In the genomic region with DNA sequence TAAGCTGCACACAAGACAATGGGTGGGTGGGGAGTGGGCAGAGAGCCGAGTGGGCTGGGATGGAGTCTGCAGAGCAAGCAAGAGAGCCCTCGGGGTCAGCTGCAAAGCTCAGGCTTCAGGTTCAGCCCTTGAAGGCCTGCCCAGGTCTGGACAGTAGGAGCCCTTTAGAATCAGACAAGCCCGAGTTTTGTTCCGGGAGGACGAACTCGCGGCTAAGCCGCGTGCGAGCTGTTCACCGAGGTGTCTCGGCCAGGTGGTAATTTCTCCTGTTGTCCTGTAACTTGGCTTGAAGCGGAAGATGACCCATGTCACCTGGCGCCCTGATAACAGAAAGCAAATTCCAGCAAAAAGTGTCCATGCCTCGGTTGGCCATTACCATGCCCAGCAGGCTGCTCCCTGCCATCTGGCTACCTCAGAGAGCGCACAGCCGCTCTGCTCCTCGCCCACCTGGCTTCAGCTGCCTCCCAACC, we compare ENCODE assay signal across 15 mouse cellular contexts.
DNase-seq lines count a peak whose midpoint lies in the region; ATAC-seq lines count a peak whose summit lies in the region.
"Had no signal": no experiment of that assay in that cellular context is flagged by ENCODE, and none has a peak within 500 bp of the region (broad histone marks: within the 10 kb centered on the region; RNA-seq: fewer than 3 reads in every experiment).

No protein-coding gene starts in this region.

- ATAC-seq in hindbrain, embryonic 15.5 days (ENCODE audit: low FRiP score, low read depth): peak; percentile 61
- ATAC-seq in hindbrain, embryonic 12.5 days (ENCODE audit: low FRiP score): no peak
- ATAC-seq in liver, embryonic 11.5 days (replicated peaks; ENCODE audit: low FRiP score): no peak
- ATAC-seq: inflammation-experienced regulatory T-cells, adult 6 months; liver, embryonic 12.5 days had no signal

- WGBS in hindbrain, embryonic 15.5 days: 77% methylated on average over 18 of the region's 18 CpGs
- 81% methylated on average over 18 of the region's 18 CpGs for WGBS in hindbrain, embryonic 12.5 days
- WGBS in liver, embryonic 11.5 days: 85% methylated on average over 18 of the region's 18 CpGs

- H3K36me3 ChIP-seq in hindbrain, embryonic 15.5 days: no peaks in the 10 kb centered on the region
- H3K36me3 ChIP-seq in hindbrain, embryonic 12.5 days: no peaks in the 10 kb centered on the region
- no peaks in the 10 kb centered on the region for H3K36me3 ChIP-seq in liver, embryonic 11.5 days (ENCODE audit: control insufficient read depth, insufficient read depth, low read length)
- H3K36me3 ChIP-seq: embryonic facial prominence, embryonic 13.5 days; forebrain, embryonic 10.5 days; liver, embryonic 12.5 days had no signal

- no peak overlapping the region for H3K9ac ChIP-seq in hindbrain, embryonic 15.5 days
- H3K9ac ChIP-seq in hindbrain, embryonic 12.5 days: no peak overlapping the region
- no peak overlapping the region for H3K9ac ChIP-seq in liver, embryonic 11.5 days (ENCODE audit: low read depth, low read length)
- H3K9ac ChIP-seq: embryonic facial prominence, embryonic 13.5 days; liver, embryonic 12.5 days had no signal

- no peak overlapping the region for H3K4me3 ChIP-seq in hindbrain, embryonic 15.5 days
- H3K4me3 ChIP-seq in hindbrain, embryonic 12.5 days: no peak overlapping the region
- H3K4me3 ChIP-seq in liver, embryonic 11.5 days (ENCODE audit: low read depth, low read length): no peak overlapping the region
- H3K4me3 ChIP-seq: embryonic facial prominence, embryonic 13.5 days; forebrain, embryonic 10.5 days; liver, embryonic 12.5 days had no signal

- DNase-seq in ovary, postnatal 10 days (ENCODE audit: low spot score): peak; percentile 4
- no peak for DNase-seq in ovary, postnatal 36 days (ENCODE audit: low spot score)
- peak; percentile 99 for DNase-seq in cerebellum, adult 9-11 months
- DNase-seq in skeletal muscle tissue, adult 2 months (ENCODE audit: low read depth, low spot score): peak; percentile 27
- DNase-seq in liver, embryonic 11.5 days (ENCODE audit: low spot score): no peak
- no peak for DNase-seq in adrenal gland, postnatal 25 days
- DNase-seq: adrenal gland, postnatal 36 days; right cerebral cortex, postnatal 4 days; thymus, postnatal 14 days had no signal

- H3K4me1 ChIP-seq in hindbrain, embryonic 15.5 days (replicated peaks): no peaks in the 10 kb centered on the region; the same call in 1 of the 2 replicates
- peaks cover 25% of the 10 kb centered on the region for H3K4me1 ChIP-seq in hindbrain, embryonic 12.5 days
- 0 out of 2 replicates have a peak, but pooled peaks cover 5% of the 10 kb centered on the region for H3K4me1 ChIP-seq in liver, embryonic 11.5 days (replicated peaks; ENCODE audit: control insufficient read depth, insufficient read depth, low read length)
- H3K4me1 ChIP-seq: embryonic facial prominence, embryonic 13.5 days had no signal

- H3K27me3 ChIP-seq in hindbrain, embryonic 15.5 days: no peaks in the 10 kb centered on the region
- H3K27me3 ChIP-seq in hindbrain, embryonic 12.5 days: no peaks in the 10 kb centered on the region
- no peaks in the 10 kb centered on the region for H3K27me3 ChIP-seq in liver, embryonic 11.5 days (replicated peaks; ENCODE audit: control insufficient read depth, insufficient read depth, low read length)
- H3K27me3 ChIP-seq: embryonic facial prominence, embryonic 13.5 days; liver, embryonic 12.5 days had no signal

- no peaks in the 10 kb centered on the region for H3K9me3 ChIP-seq in hindbrain, embryonic 15.5 days
- no peaks in the 10 kb centered on the region for H3K9me3 ChIP-seq in hindbrain, embryonic 12.5 days (replicated peaks)
- no peaks in the 10 kb centered on the region for H3K9me3 ChIP-seq in liver, embryonic 11.5 days (ENCODE audit: control insufficient read depth, low read length)
- H3K9me3 ChIP-seq: embryonic facial prominence, embryonic 13.5 days; forebrain, embryonic 10.5 days; liver, embryonic 12.5 days had no signal

- no peak overlapping the region for H3K27ac ChIP-seq in hindbrain, embryonic 15.5 days (replicated peaks)
- no peak overlapping the region for H3K27ac ChIP-seq in hindbrain, embryonic 12.5 days
- H3K27ac ChIP-seq in liver, embryonic 11.5 days (ENCODE audit: low read depth, low read length): no peak overlapping the region
- H3K27ac ChIP-seq: embryonic facial prominence, embryonic 13.5 days; forebrain, embryonic 10.5 days; liver, embryonic 12.5 days had no signal

- H3K4me2 ChIP-seq in hindbrain, embryonic 15.5 days: no peak overlapping the region
- H3K4me2 ChIP-seq in hindbrain, embryonic 12.5 days (replicated peaks): no peak overlapping the region
- no peak overlapping the region for H3K4me2 ChIP-seq in liver, embryonic 11.5 days
- H3K4me2 ChIP-seq: embryonic facial prominence, embryonic 13.5 days; liver, embryonic 12.5 days had no signal

Comparison
In these comparisons a context has a peak if more than half of its experiments do, and no peak if none do; other contexts are left out.
1. DNase-seq: peak in ovary, postnatal 10 days (single experiment), cerebellum, adult 9-11 months (single experiment) and skeletal muscle tissue, adult 2 months (single experiment); none in ovary, postnatal 36 days (single experiment), liver, embryonic 11.5 days (single experiment) and adrenal gland, postnatal 25 days (single experiment).